Mouse (Mus musculus) left cerebral cortex, adult 9 months (tissue): ENCODE results near the gene Npepps.

ENCODE experiments used
- DNase-seq, 2 experiments: peaks; one replicate each; pipeline ENCODE4 v3.0.0; 2022; ENCODE audit warnings: low spot score in 2 of 2

Npepps gene

GRCm38 (mm10) chr11:97186947-97187763 lies 93.3 kb downstream of the Npepps start:
- DNase-seq: peak; percentile 89 to 97

- DNase-seq: no peak
Observed at GRCm38 (mm10) chr11:97185704-97186614, 94.5 kb downstream of the Npepps start.

GRCm38 (mm10) chr11:97184875-97185274 lies 95.6 kb downstream of the Npepps start:
- DNase-seq: no peak

GRCm38 (mm10) chr11:97182446-97182845 lies 98.0 kb downstream of the Npepps start:
- no peak for DNase-seq

GRCm38 (mm10) chr11:97181061-97181460 lies 99.4 kb downstream of the Npepps start:
- DNase-seq: no peak

GRCm38 (mm10) chr11:97178198-97178597 lies 102.2 kb downstream of the Npepps start:
- no peak for DNase-seq

- peak in 1 of 2 experiments; percentile 59 for DNase-seq
Observed at GRCm38 (mm10) chr11:97176851-97177250, 103.6 kb downstream of the Npepps start.

- DNase-seq: peak in 1 of 2 experiments; percentile 65
Observed at GRCm38 (mm10) chr11:97175499-97175898, 104.9 kb downstream of the Npepps start.

GRCm38 (mm10) chr11:97160341-97160740 lies 120.1 kb downstream of the Npepps start:
- no peak for DNase-seq

GRCm38 (mm10) chr11:97156999-97157398 lies 123.4 kb downstream of the Npepps start:
- no peak for DNase-seq
